Mouse (Mus musculus): ENCODE measurements around the gene Scarb2. TPM values are rescaled to one million over a fixed set of nuclear protein-coding genes. Genes with fewer than 3 reads are reported as not detected.

Scarb2 gene
- polyA plus RNA-seq, 1 experiment from 2014 or later = 9.0 TPM

DNA sequence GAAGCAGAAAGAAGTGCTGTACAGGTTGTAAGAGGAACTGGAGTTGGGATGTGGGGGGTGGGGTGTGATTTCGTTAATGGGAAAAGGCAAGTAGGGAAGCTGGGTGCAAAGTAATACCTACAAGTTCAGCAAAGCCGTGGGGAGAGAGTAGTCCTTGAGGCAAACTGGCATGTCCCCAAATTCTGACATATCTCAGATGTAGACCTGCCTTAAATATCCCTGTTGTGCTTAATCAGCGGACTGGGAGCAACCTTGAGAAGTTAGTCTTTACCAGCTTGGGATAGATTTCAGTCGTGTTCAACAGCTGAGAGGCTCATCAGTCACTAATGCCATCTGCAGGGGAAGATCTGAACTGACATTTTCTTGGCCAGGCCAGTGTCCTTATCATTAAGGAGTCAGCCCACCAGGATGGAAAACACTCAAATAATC lies 318 bp downstream of the Scarb2 start:
- no peaks in the 10 kb centered on the region for H3K9me3 ChIP-seq
- ATAC-seq (ENCODE audit: insufficient number of reproducible peaks, insufficient read depth, low FRiP score, low TSS enrichment, low read depth) = no peak
- peak overlapping the region; percentile 74 for H3K4me2 ChIP-seq
- 25% methylated on average over 4 of the region's 4 CpGs for WGBS
- no peaks in the 10 kb centered on the region for H3K27me3 ChIP-seq
- peaks cover 18% of the 10 kb centered on the region for H3K4me1 ChIP-seq (replicated peaks)
- peak overlapping the region; percentile 72 for H3K4me3 ChIP-seq (replicated peaks)
- peak overlapping the region; percentile 96; the same call in 1 of the 2 replicates for H3K27ac ChIP-seq
- H3K36me3 ChIP-seq = no peaks in the 10 kb centered on the region
- 0 out of 2 replicates have a peak overlapping the region, but pooled peaks have one; percentile 84 for H3K9ac ChIP-seq (replicated peaks)

DNA sequence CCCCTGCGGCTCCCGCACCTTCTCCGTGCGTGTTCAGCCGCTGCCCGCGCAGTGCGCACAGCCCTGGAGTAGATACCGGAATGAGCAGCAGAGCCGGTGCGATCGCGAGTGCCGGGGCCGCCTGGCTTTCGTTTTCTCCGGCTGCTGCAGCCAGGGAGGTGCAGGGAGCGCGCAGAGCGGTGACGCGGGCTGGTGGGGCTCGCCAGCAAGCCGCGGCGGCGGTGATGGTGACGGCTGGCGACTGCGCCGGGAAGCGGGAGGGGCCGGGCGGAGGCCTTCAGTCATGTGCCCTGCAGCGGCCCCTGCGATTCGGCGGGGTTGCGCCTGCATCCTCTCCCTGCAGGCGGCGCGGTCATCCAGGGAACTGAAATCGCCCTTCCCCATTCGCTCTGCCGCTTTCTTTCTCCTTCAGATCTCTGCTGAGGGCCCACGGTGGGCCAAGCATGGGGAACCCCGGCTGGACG lies 1.2 kb downstream of the Scarb2 start:
- H3K27me3 ChIP-seq = no peaks in the 10 kb centered on the region
- WGBS = under 1% methylated on average over 48 of the region's 48 CpGs
- ATAC-seq (ENCODE audit: insufficient number of reproducible peaks, insufficient read depth, low FRiP score, low TSS enrichment, low read depth) = peak; percentile 97
- no peaks in the 10 kb centered on the region for H3K36me3 ChIP-seq
- H3K9ac ChIP-seq (replicated peaks) = peak overlapping the region; percentile 84
- peak overlapping the region; percentile 96 for H3K27ac ChIP-seq
- H3K4me1 ChIP-seq (replicated peaks) = peaks cover 18% of the 10 kb centered on the region
- peak overlapping the region; percentile 74 for H3K4me2 ChIP-seq
- H3K4me3 ChIP-seq (replicated peaks) = peak overlapping the region; percentile 72
- no peaks in the 10 kb centered on the region for H3K9me3 ChIP-seq

GRCm38 (mm10) chr5:92504676-92505400 lies 1.8 kb downstream of the Scarb2 start:
- H3K36me3 ChIP-seq = no peaks in the 10 kb centered on the region
- under 1% methylated on average over 35 of the region's 35 CpGs for WGBS
- peak overlapping the region; percentile 74 for H3K4me2 ChIP-seq
- H3K4me1 ChIP-seq (replicated peaks) = peaks cover 20% of the 10 kb centered on the region
- H3K27me3 ChIP-seq = no peaks in the 10 kb centered on the region
- ATAC-seq (ENCODE audit: insufficient number of reproducible peaks, insufficient read depth, low FRiP score, low TSS enrichment, low read depth) = peak; percentile 77
- peak overlapping the region; percentile 72 for H3K4me3 ChIP-seq (replicated peaks)
- no peaks in the 10 kb centered on the region for H3K9me3 ChIP-seq
- H3K9ac ChIP-seq (replicated peaks) = peak overlapping the region; percentile 84
- peak overlapping the region; percentile 96 for H3K27ac ChIP-seq

GRCm38 (mm10) chr5:92503856-92504618 lies 2.6 kb downstream of the Scarb2 start:
- 40% methylated on average over 7 of the region's 7 CpGs for WGBS

GRCm38 (mm10) chr5:92503356-92503847 lies 3.2 kb downstream of the Scarb2 start:
- Histone ChIP-seq H3K4me2 (peak overlapping the region; percentile 74), H3K27me3 (no peaks in the 10 kb centered on the region), H3K9ac (replicated peaks) (no peak overlapping the region), H3K36me3 (no peaks in the 10 kb centered on the region), H3K4me1 (replicated peaks) (peaks cover 33% of the 10 kb centered on the region), H3K4me3 (replicated peaks) (no peak overlapping the region), H3K9me3 (no peaks in the 10 kb centered on the region), H3K27ac (no peak overlapping the region)
- no peak for ATAC-seq (ENCODE audit: insufficient number of reproducible peaks, insufficient read depth, low FRiP score, low TSS enrichment, low read depth)
- 84% methylated on average over 9 of the region's 9 CpGs for WGBS

More at GRCm38 (mm10) chr5:92503856-92504618, 2.6 kb downstream of the Scarb2 start:
- no peak overlapping the region; the same call in 1 of the 2 replicates for H3K27ac ChIP-seq
- H3K4me2 ChIP-seq = peak overlapping the region; percentile 74
- H3K27me3 ChIP-seq = no peaks in the 10 kb centered on the region
- peaks cover 28% of the 10 kb centered on the region for H3K4me1 ChIP-seq (replicated peaks)
- no peak for ATAC-seq (ENCODE audit: insufficient number of reproducible peaks, insufficient read depth, low FRiP score, low TSS enrichment, low read depth)
- no peaks in the 10 kb centered on the region for H3K36me3 ChIP-seq
- peak overlapping the region; percentile 84 for H3K9ac ChIP-seq (replicated peaks)
- peak overlapping the region; percentile 72 for H3K4me3 ChIP-seq (replicated peaks)
- no peaks in the 10 kb centered on the region for H3K9me3 ChIP-seq

DNA sequence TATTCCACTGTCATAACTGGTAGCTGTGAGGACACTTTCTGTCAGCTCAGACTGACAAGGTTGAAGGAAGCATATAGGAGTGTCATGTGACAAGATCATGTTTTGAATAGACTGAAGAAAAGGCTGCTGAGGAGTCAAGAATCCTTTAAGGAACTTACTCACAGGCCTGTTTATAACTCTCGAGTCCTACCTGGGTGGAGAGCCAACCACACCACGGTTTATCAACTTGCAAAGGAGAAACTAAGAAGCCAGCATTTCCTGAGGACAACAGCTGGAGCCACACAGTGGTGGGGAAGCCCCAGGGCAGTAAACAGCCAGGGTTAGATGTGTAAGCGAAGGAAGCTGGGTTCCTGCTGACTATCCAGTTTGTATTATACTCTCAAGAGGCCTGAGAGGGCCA lies 7.3 kb downstream of the Scarb2 start:
- 54% methylated on average over 3 of the region's 3 CpGs for WGBS
- Histone ChIP-seq H3K36me3 (no peaks in the 10 kb centered on the region), H3K4me1 (replicated peaks) (peaks cover 33% of the 10 kb centered on the region), H3K27ac (no peak overlapping the region), H3K4me2 (no peak overlapping the region), H3K4me3 (replicated peaks) (no peak overlapping the region), H3K9me3 (no peaks in the 10 kb centered on the region), H3K27me3 (no peaks in the 10 kb centered on the region), H3K9ac (replicated peaks) (no peak overlapping the region)
- ATAC-seq (ENCODE audit: insufficient number of reproducible peaks, insufficient read depth, low FRiP score, low TSS enrichment, low read depth) = no peak

DNA sequence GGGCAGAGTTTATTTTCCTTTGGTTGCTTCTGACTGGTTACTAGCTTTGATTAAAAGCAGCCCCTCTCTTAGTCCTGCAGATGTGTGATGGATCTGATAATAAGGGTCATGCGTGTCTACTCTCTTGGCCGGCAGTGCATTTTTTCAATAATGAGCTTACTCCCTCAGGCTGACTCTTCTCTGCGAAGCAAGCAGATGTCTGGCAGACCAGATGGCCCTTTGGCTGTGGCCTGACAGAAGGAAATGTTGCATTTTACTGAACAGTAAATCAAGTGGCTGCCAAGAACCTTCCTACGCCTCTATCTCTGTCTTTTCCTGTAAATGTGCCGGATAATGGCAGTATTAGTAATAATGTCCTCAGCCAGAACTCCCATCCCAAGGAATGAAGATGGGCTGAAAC lies 8.0 kb downstream of the Scarb2 start:
- Histone ChIP-seq H3K4me1 (replicated peaks) (peaks cover 33% of the 10 kb centered on the region), H3K27me3 (no peaks in the 10 kb centered on the region), H3K4me3 (replicated peaks) (no peak overlapping the region), H3K9me3 (no peaks in the 10 kb centered on the region), H3K36me3 (no peaks in the 10 kb centered on the region), H3K27ac (no peak overlapping the region), H3K9ac (replicated peaks) (no peak overlapping the region), H3K4me2 (no peak overlapping the region)
- 19% methylated on average over 5 of the region's 5 CpGs for WGBS
- ATAC-seq (ENCODE audit: insufficient number of reproducible peaks, insufficient read depth, low FRiP score, low TSS enrichment, low read depth) = no peak

DNA sequence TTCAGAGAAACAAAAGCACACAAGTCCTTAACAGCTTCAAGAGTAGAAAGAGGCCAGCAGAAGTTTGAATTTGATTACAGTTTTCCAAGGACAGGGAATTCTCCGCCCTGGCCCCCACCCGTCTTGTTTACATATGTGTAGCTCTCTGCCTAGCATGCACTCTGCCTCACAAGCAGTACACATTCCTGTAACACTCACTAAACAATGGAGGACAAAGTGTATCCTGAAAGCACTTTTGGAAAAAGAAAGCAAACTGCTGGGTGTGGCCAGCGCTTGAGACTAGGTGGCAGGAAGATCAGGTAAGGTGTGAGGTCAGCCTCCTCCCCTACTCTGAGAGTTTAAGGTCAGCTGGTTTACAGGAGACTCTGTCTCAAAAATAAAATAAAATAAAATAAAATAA lies 8.4 kb downstream of the Scarb2 start:
- WGBS = 73% methylated on average over 3 of the region's 3 CpGs
- no peak overlapping the region for H3K27ac ChIP-seq

GRCm38 (mm10) chr5:92495771-92496409 lies 10.7 kb downstream of the Scarb2 start:
- Histone ChIP-seq H3K36me3 (no peaks in the 10 kb centered on the region; the same call in 1 of the 2 replicates), H3K4me3 (replicated peaks) (no peak overlapping the region), H3K27ac (no peak overlapping the region), H3K27me3 (no peaks in the 10 kb centered on the region), H3K9me3 (no peaks in the 10 kb centered on the region), H3K9ac (replicated peaks) (no peak overlapping the region), H3K4me1 (replicated peaks) (peaks cover 42% of the 10 kb centered on the region), H3K4me2 (no peak overlapping the region)
- no peak for ATAC-seq (ENCODE audit: insufficient number of reproducible peaks, insufficient read depth, low FRiP score, low TSS enrichment, low read depth)
- WGBS = 76% methylated on average over 7 of the region's 7 CpGs

More for the DNA sequence above, 8.4 kb downstream of the Scarb2 start:
- Histone ChIP-seq H3K9ac (replicated peaks) (no peak overlapping the region), H3K27me3 (no peaks in the 10 kb centered on the region), H3K4me1 (replicated peaks) (peaks cover 37% of the 10 kb centered on the region), H3K4me2 (no peak overlapping the region), H3K36me3 (no peaks in the 10 kb centered on the region), H3K4me3 (replicated peaks) (no peak overlapping the region), H3K9me3 (no peaks in the 10 kb centered on the region)
- ATAC-seq (ENCODE audit: insufficient number of reproducible peaks, insufficient read depth, low FRiP score, low TSS enrichment, low read depth) = no peak

DNA sequence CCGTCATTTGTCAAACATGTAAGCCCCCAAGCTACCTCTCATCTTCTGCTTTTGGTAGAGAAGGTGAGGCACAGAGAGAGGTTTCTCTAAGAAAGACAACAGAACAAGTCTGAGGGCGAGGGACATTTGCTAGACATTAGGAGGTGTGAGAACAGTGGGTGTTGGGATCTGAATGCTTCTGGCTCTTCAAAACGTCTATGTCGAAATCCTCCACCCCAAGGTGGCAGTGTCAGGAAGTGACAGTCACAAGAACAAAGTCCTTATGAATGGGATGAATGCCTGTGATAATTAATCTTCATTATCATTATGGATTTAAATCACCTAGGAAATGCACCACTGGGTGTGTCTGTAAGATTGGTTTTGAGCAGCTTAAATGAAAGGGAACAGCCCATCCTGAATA lies 11.3 kb downstream of the Scarb2 start:
- Histone ChIP-seq H3K9me3 (no peaks in the 10 kb centered on the region), H3K36me3 (no peaks in the 10 kb centered on the region; the same call in 1 of the 2 replicates), H3K9ac (replicated peaks) (no peak overlapping the region), H3K27me3 (no peaks in the 10 kb centered on the region), H3K4me3 (replicated peaks) (no peak overlapping the region), H3K27ac (no peak overlapping the region), H3K4me2 (no peak overlapping the region), H3K4me1 (replicated peaks) (peaks cover 47% of the 10 kb centered on the region)
- WGBS = 42% methylated on average over 4 of the region's 4 CpGs
- no peak for ATAC-seq (ENCODE audit: insufficient number of reproducible peaks, insufficient read depth, low FRiP score, low TSS enrichment, low read depth)

DNA sequence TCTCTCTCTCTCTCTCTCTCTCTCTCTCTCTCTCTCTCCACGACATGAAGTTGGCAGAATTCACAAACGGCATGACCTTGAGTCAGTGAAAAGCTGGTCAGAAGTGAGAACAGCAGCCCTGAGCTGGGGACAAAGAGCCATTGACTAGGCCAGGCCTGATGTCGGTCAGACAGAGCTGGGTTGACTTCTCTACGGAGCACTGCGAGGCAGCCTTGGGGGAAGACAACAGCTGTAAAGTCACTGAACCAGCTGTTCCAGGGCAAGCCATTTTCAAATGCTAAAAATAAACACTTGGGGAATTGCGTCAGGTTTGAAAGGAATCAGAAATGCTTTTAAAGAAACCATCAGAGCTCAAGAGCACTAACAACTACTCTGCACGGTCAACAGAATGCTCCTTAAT lies 13.2 kb downstream of the Scarb2 start:
- H3K36me3 ChIP-seq = no peaks in the 10 kb centered on the region; the same call in 1 of the 2 replicates
- no peak overlapping the region for H3K4me3 ChIP-seq (replicated peaks)
- no peak overlapping the region for H3K9ac ChIP-seq (replicated peaks)
- no peaks in the 10 kb centered on the region for H3K9me3 ChIP-seq
- no peak overlapping the region for H3K4me2 ChIP-seq
- no peaks in the 10 kb centered on the region for H3K27me3 ChIP-seq
- 51% methylated on average over 7 of the region's 7 CpGs for WGBS
- no peak for ATAC-seq (ENCODE audit: insufficient number of reproducible peaks, insufficient read depth, low FRiP score, low TSS enrichment, low read depth)
- peaks cover 45% of the 10 kb centered on the region for H3K4me1 ChIP-seq (replicated peaks)
- H3K27ac ChIP-seq = peak overlapping the region; percentile 72
